Mouse (Mus musculus) cerebellum, adult 2 months (tissue): Measurements from ENCODE around the gene Sh3pxd2b. TPM values are rescaled to one million over a fixed set of nuclear protein-coding genes. Genes with fewer than 3 reads are reported as not detected.
A peak's percentile ranks its signal among the peaks of the same experiment; 100 is the strongest.

Source experiments
- DNase-seq, 2 experiments: peaks; one replicate each; pipeline ENCODE4 v3.0.0; 2021
- H3K27ac ChIP-seq: fragments of 200-500 bp; 2 replicates; pipeline ENCODE4 v1.5.1; 2012; ENCODE audit warnings: low read length, control low read depth, inconsistent platforms; ENCODE audit not compliant: insufficient read depth
- H3K27me3 ChIP-seq: fragments of 200-500 bp; 2 replicates; pipeline ENCODE4 v1.6.1; 2012; ENCODE audit warnings: inconsistent platforms, mild to moderate bottlenecking, low read length, moderate library complexity; ENCODE audit not compliant: control insufficient read depth, insufficient read depth
- H3K4me1 ChIP-seq: fragments of 200-500 bp; 2 replicates; pipeline ENCODE4 v1.6.1; 2011; ENCODE audit warnings: low read length; ENCODE audit not compliant: control insufficient read depth, insufficient read depth
- H3K4me3 ChIP-seq: fragments of 200-500 bp; replicated peaks from 2 replicates; pipeline ENCODE3; 2011; ENCODE audit warnings: mild to moderate bottlenecking, low read depth, low read length, control low read depth; ENCODE audit not compliant: insufficient read depth
- CTCF ChIP-seq: fragments of 200-500 bp; IDR thresholded peaks from 2 replicates; pipeline ENCODE4 v1.5.1; 2011; ENCODE audit warnings: low read depth, mild to moderate bottlenecking, control low read depth, low read length, moderate library complexity, borderline replicate concordance; ENCODE audit not compliant: insufficient read depth
- POLR2A ChIP-seq: fragments of 200-500 bp; IDR thresholded peaks from 2 replicates; pipeline ENCODE4 v1.6.1; 2011; ENCODE audit warnings: low read length, control low read depth, borderline replicate concordance; ENCODE audit not compliant: insufficient read depth
- WGBS: fragments of 180-500 bp; shearing (Covaris S2); methylation state at CpG from one replicate; pipeline ENCODE4 v1.1.7; 2018; 5-methylcytosine and 5-hydroxymethylcytosine counted together
- polyA plus RNA-seq: library from polyadenylated mRNA; depleted of rRNA; stranded (reverse); fragments of >200 nt; gene quantifications from 2 replicates; pipeline ENCODE4 v1.2.3, GENCODE M21; 2012; rRNA removed

The Sh3pxd2b gene
- polyA plus RNA-seq, 1 experiment: 9.1 TPM

DNA sequence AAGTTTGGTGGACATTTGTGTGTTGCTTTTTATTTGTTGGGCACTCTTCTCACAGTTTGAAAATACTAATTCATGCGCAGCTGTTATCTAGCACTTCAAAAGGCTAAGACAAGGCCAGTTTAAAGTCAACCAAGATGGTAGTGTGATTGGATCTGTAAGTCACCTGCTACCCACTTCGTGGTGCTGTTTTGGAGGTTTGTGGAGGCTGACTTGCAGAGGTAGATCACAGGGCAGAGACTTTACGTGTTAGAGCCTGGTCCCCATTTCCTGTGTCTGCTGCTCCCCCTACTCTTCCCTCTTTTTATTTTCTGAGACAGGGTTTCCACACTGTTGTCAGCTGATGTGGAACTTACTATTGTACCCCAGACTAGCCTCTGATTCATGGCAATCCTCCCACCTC is 127.1 kb downstream of the Sh3pxd2b start:
- no peak for DNase-seq
- H3K4me1 ChIP-seq: 0 out of 2 replicates have a peak, but pooled peaks cover 2% of the 10 kb centered on the region
- WGBS: 88% methylated on average over 3 of the region's 3 CpGs
- H3K27ac ChIP-seq: no peak overlapping the region
- H3K4me3 ChIP-seq: no peak overlapping the region
- no peaks in the 10 kb centered on the region for H3K27me3 ChIP-seq
- no peak for TF ChIP-seq CTCF
- no peak for TF ChIP-seq POLR2A

DNA sequence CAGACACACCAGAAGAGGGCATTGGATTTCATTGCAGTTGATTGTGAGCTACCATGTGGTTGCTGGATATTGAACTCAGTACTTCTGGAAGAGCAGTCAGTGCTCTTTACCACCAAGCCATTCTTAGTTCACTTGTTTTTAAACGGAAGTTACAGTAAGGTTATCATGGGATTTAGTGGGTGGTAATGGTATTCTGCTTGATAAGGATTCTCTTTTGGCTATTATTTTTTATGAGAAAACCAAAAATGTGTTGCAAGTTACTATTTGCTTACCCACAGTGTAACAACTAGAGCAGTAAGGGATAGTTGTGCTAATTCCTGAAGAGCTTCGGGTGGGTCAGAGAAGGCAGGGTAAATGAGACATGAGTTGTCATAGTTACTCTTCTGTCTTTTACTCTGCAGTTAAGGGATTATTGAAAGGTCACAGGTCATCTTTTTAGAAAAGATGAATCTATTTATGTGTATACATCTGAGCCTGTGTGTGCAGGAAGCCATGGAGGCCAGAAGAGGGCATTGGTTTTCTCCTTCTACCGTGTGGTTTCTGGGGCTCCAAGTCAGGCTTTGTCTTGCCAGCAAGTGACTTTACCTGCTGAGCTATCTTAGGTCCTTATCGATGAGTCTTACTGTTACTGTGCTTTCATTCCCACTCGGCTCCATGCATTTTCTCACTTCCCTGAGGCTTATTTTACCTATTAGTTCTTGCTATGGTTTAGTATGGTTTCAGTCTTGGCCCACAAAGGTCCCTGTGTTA is 128.0 kb downstream of the Sh3pxd2b start:
- Histone ChIP-seq H3K27me3 (no peaks in the 10 kb centered on the region), H3K27ac (no peak overlapping the region), H3K4me3 (no peak overlapping the region), H3K4me1 (peaks cover 2% of the 10 kb centered on the region; the same call in 1 of the 2 replicates)
- TF ChIP-seq CTCF: 0 out of 2 replicates have a peak, but pooled peaks have one; percentile 3
- TF ChIP-seq POLR2A: no peak
- 78% methylated on average over 5 of the region's 5 CpGs for WGBS
- no peak for DNase-seq

Other genes with a start within 250 kb of the Sh3pxd2b start
- gene Il9r, start 147.5 kb upstream of the Sh3pxd2b start, polyA plus RNA-seq: not detected in 2 replicates
- gene Snrnp25, start 142.4 kb upstream of the Sh3pxd2b start, polyA plus RNA-seq: 48.2 and 51.5 TPM in 2 replicates
- 31.3 and 32.1 TPM in 2 replicates for gene Rhbdf1, start 125.5 kb upstream of the Sh3pxd2b start, polyA plus RNA-seq
- 14.8 and 15.2 TPM in 2 replicates for gene Mpg, start 121.3 kb upstream of the Sh3pxd2b start, polyA plus RNA-seq
- gene Nprl3, start 80.1 kb upstream of the Sh3pxd2b start, polyA plus RNA-seq: 81.0 and 86.9 TPM in 2 replicates
- 0.19 and 0.38 TPM in 2 replicates for gene Hba-x, start 71.4 kb upstream of the Sh3pxd2b start, polyA plus RNA-seq
- gene Hba-a1, start 64.3 kb upstream of the Sh3pxd2b start, polyA plus RNA-seq: 188 and 435 TPM in 2 replicates
- gene Hbq1b, start 60.9 kb upstream of the Sh3pxd2b start, polyA plus RNA-seq: 1.0 and 1.8 TPM in 2 replicates
- 435 and 992 TPM in 2 replicates for gene Hba-a2, start 51.3 kb upstream of the Sh3pxd2b start, polyA plus RNA-seq
- 1.1 TPM in 2 replicates for gene Hbq1a, start 47.8 kb upstream of the Sh3pxd2b start, polyA plus RNA-seq
- gene Ubtd2, start 107.5 kb downstream of the Sh3pxd2b start, polyA plus RNA-seq: 26.4 and 31.8 TPM in 2 replicates
- 0.97 and 1.4 TPM in 2 replicates for gene Efcab9, start 184.3 kb downstream of the Sh3pxd2b start, polyA plus RNA-seq
- gene Stk10, start 185.5 kb downstream of the Sh3pxd2b start, polyA plus RNA-seq: 19.6 and 21.6 TPM in 2 replicates